Mouse (Mus musculus) heart, postnatal 10 days (tissue): ENCODE measurements at regions not wholly inside any gene's neighbourhood (a gene's known extent, or its start where the extent isn't known, plus 50 kb on each side); places are given as distances from the start of the nearest gene placed in this dataset.
A peak's percentile ranks its signal among the peaks of the same experiment; 100 is the strongest.

Source experiments
- DNase-seq, 2 experiments: peaks; one replicate each; pipeline ENCODE4 v3.0.0; 2021
- intact Hi-C: fragments of 180-260 bp; cut with DNase I; formaldehyde crosslinking; loops from one replicate; pipeline ENCODE4 v1.15.1; 2025

GRCm38 (mm10) chr1:92343161-92343598, 130.5 kb downstream of the Ndufa10 start:
- DNase-seq, result peak; percentile 61 to 66

GRCm38 (mm10) chr1:92341846-92342540, 131.7 kb downstream of the Ndufa10 start:
- intact Hi-C loops, result no loop called here
- DNase-seq, result no peak

More at GRCm38 (mm10) chr1:92343161-92343598, 130.5 kb downstream of the Ndufa10 start:
- intact Hi-C loops, result no loop called here

- intact Hi-C loops, result no loop called here
- DNase-seq, result no peak
Measured at GRCm38 (mm10) chr1:92340644-92341043, 133.0 kb downstream of the Ndufa10 start.

GRCm38 (mm10) chr1:92338589-92338988, 135.1 kb downstream of the Ndufa10 start:
- DNase-seq, result no peak
- intact Hi-C loops, result no loop called here

GRCm38 (mm10) chr1:92337450-92337849, 136.2 kb downstream of the Ndufa10 start:
- DNase-seq, result peak; percentile 72 to 73
- intact Hi-C loops, result no loop called here

- intact Hi-C loops, result no loop called here
- DNase-seq, result no peak
Measured at GRCm38 (mm10) chr1:92332248-92332584, 136.7 kb upstream of the Hdac4 start.

GRCm38 (mm10) chr1:92331559-92332247, 136.2 kb upstream of the Hdac4 start:
- no peak for DNase-seq
- intact Hi-C loops, result no loop called here

GRCm38 (mm10) chr1:92330181-92330580, 134.7 kb upstream of the Hdac4 start:
- no peak for DNase-seq
- intact Hi-C loops, result no loop called here

- no peak for DNase-seq
- intact Hi-C loops, result no loop called here
Measured at GRCm38 (mm10) chr1:92329491-92329890, 134.0 kb upstream of the Hdac4 start.

GRCm38 (mm10) chr1:92327141-92327540, 131.6 kb upstream of the Hdac4 start:
- no peak for DNase-seq
- intact Hi-C loops, result no loop called here

- DNase-seq, result no peak
- intact Hi-C loops, result no loop called here
Measured at GRCm38 (mm10) chr1:92325281-92325680, 129.8 kb upstream of the Hdac4 start.

- no peak for DNase-seq
- intact Hi-C loops, result no loop called here
Measured at GRCm38 (mm10) chr1:92324091-92324950, 128.8 kb upstream of the Hdac4 start.

- no peak for DNase-seq
- intact Hi-C loops, result no loop called here
Measured at GRCm38 (mm10) chr1:92317131-92317530, 121.6 kb upstream of the Hdac4 start.

- intact Hi-C loops, result no loop called here
Measured at GRCm38 (mm10) chr1:92316191-92316723, 120.8 kb upstream of the Hdac4 start.

GRCm38 (mm10) chr1:92313001-92313597, 117.6 kb upstream of the Hdac4 start:
- intact Hi-C loops, result no loop called here
- DNase-seq, result no peak

More at GRCm38 (mm10) chr1:92316191-92316723, 120.8 kb upstream of the Hdac4 start:
- peak; percentile 30 to 31 for DNase-seq

- intact Hi-C loops, result no loop called here
- DNase-seq, result no peak
Measured at GRCm38 (mm10) chr1:92309883-92310282, 114.4 kb upstream of the Hdac4 start.

GRCm38 (mm10) chr1:92309381-92309780, 113.9 kb upstream of the Hdac4 start:
- DNase-seq, result peak; percentile 51 to 58
- intact Hi-C loops, result no loop called here

GRCm38 (mm10) chr1:92308537-92308936, 113.0 kb upstream of the Hdac4 start:
- intact Hi-C loops, result no loop called here
- no peak for DNase-seq

- intact Hi-C loops, result no loop called here
- DNase-seq, result no peak
Measured at GRCm38 (mm10) chr1:92306042-92306441, 110.5 kb upstream of the Hdac4 start.

- intact Hi-C loops, result no loop called here
- no peak for DNase-seq
Measured at GRCm38 (mm10) chr1:92299041-92299440, 103.5 kb upstream of the Hdac4 start.
